In the genomic region with DNA sequence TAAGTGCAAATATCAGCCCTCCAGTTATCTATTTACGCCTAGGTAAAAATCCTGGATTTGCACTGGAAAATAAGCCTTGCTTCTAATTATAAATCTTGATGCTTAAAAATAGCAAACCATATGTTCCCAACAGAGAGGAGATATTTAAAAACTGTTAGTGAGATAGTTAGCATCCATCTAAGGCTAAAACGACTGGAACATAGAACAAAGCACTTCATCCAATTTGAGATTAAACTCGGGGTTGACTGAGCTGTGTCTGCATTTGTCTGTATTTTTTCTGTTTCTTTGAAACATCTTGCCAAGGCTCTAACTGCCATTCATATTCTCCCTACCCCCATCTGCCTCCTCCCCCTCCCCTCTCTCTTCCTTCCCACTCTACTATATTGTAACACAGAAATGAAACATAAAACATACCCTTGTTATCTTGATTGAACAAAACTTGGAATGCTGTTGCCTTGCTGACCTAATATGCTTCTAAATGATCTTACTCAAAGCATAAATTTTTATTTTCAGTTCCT, we compare ENCODE assay signal across 28 mouse cellular contexts. TPM values are rescaled to one million over a fixed set of nuclear protein-coding genes. Genes with fewer than 3 reads are reported as not detected.
"Had no signal": no experiment of that assay in that cellular context is flagged by ENCODE, and none has a peak within 500 bp of the region (broad histone marks: within the 10 kb centered on the region; RNA-seq: fewer than 3 reads in every experiment).

No protein-coding gene starts in this region.

- H3K4me2 ChIP-seq: heart, embryonic 11.5 days; heart, embryonic 13.5 days; heart, embryonic 15.5 days; hindbrain, embryonic 14.5 days; kidney, embryonic 15.5 days; limb, embryonic 13.5 days; limb, embryonic 15.5 days; liver, embryonic 12.5 days had no signal

- H3K36me3 ChIP-seq: heart, embryonic 13.5 days; heart, embryonic 15.5 days; kidney, embryonic 15.5 days; limb, embryonic 13.5 days; limb, embryonic 15.5 days; liver, embryonic 12.5 days had no signal

- H3K9ac ChIP-seq: heart, embryonic 13.5 days; heart, embryonic 15.5 days; hindbrain, embryonic 14.5 days; kidney, embryonic 15.5 days; limb, embryonic 13.5 days; limb, embryonic 15.5 days; liver, embryonic 12.5 days; liver, embryonic 14.5 days had no signal

- DNase-seq: gastrocnemius, postnatal 14 days; gastrocnemius, postnatal 36 days; heart, adult 11 months; heart, adult 2 months; heart, postnatal 14 days; heart, postnatal 36 days; kidney, adult 11 months; kidney, adult 2 months; kidney, adult 9 months; kidney, postnatal 14 days; kidney, postnatal 36 days; layer of hippocampus, adult 9-11 months; layer of hippocampus, postnatal 36 days; left cerebral cortex, postnatal 4 days; lung, adult 18-20 months had no signal

- H3K27ac ChIP-seq: heart, adult 2 months; heart, embryonic 13.5 days; heart, embryonic 15.5 days; hindbrain, embryonic 14.5 days; hindbrain, postnatal 0 days; kidney, embryonic 15.5 days; kidney, postnatal 0 days; limb, embryonic 13.5 days; limb, embryonic 15.5 days; liver, embryonic 12.5 days; liver, embryonic 14.5 days had no signal

- H3K4me1 ChIP-seq: heart, embryonic 15.5 days; kidney, embryonic 15.5 days; limb, embryonic 15.5 days; liver, embryonic 12.5 days had no signal

- H3K27me3 ChIP-seq: heart, embryonic 13.5 days; heart, embryonic 15.5 days; kidney, embryonic 15.5 days; limb, embryonic 13.5 days; limb, embryonic 15.5 days; liver, embryonic 12.5 days had no signal

- H3K9me3 ChIP-seq: heart, embryonic 13.5 days; heart, embryonic 15.5 days; kidney, embryonic 15.5 days; limb, embryonic 13.5 days; limb, embryonic 15.5 days; liver, embryonic 12.5 days had no signal

- H3K4me3 ChIP-seq: heart, adult 2 months; heart, embryonic 13.5 days; heart, embryonic 15.5 days; kidney, embryonic 15.5 days; limb, embryonic 13.5 days; limb, embryonic 15.5 days; liver, embryonic 12.5 days had no signal

- ATAC-seq: hindbrain, postnatal 0 days; intestine, embryonic 16.5 days; liver, embryonic 12.5 days had no signal

RNA-seq across cellular contexts. Expression of a gene that starts 10.3 kb away (rescaled TPM):
- polyA plus RNA-seq: liver, adult 2 months; liver, embryonic 14.5 days had no signal
